Mouse (Mus musculus) forebrain, embryonic 15.5 days (tissue): ENCODE data around the gene Isg20l2. TPM values are rescaled to one million over a fixed set of nuclear protein-coding genes. Genes with fewer than 3 reads are reported as not detected.

ENCODE experiments used
- ATAC-seq: fragments of 200-750 bp; cut with Nextera tagmentation; replicated peaks from 2 replicates; pipeline ENCODE4 v1.8.0; 2017; ENCODE audit warnings: mild to moderate bottlenecking, moderate TSS enrichment, moderate library complexity
- H3K27ac ChIP-seq: fragments of 300-500 bp; sonication (generic); replicated peaks from 2 replicates; pipeline ENCODE4 v1.5.1; 2015; ENCODE audit warnings: mild to moderate bottlenecking, inconsistent platforms
- H3K27me3 ChIP-seq: fragments of 300-500 bp; sonication (generic); 2 replicates; pipeline ENCODE4 v1.6.1; 2015; ENCODE audit warnings: inconsistent platforms
- H3K36me3 ChIP-seq: fragments of 300-500 bp; sonication (generic); 2 replicates; pipeline ENCODE4 v1.6.1; 2015; ENCODE audit warnings: mild to moderate bottlenecking, inconsistent platforms
- H3K4me1 ChIP-seq: fragments of 300-500 bp; sonication (generic); 2 replicates; pipeline ENCODE4 v1.6.1; 2015; ENCODE audit warnings: inconsistent platforms
- H3K4me2 ChIP-seq: fragments of 300-500 bp; sonication (generic); replicated peaks from 2 replicates; pipeline ENCODE4 v1.6.1; 2015; ENCODE audit warnings: mild to moderate bottlenecking, inconsistent platforms
- H3K4me3 ChIP-seq: fragments of 300-500 bp; sonication (generic); 2 replicates; pipeline ENCODE4 v1.5.1; 2015; ENCODE audit warnings: mild to moderate bottlenecking, inconsistent platforms
- H3K9ac ChIP-seq: fragments of 300-500 bp; sonication (generic); replicated peaks from 2 replicates; pipeline ENCODE4 v1.6.1; 2015; ENCODE audit warnings: mild to moderate bottlenecking, inconsistent platforms
- H3K9me3 ChIP-seq: fragments of 300-500 bp; sonication (generic); 2 replicates; pipeline ENCODE4 v1.6.1; 2016; ENCODE audit warnings: inconsistent platforms
- WGBS: fragments of 180-500 bp; shearing (Covaris S2); methylation state at CpG from one replicate; pipeline ENCODE4 v1.1.7; 2015; ENCODE audit warnings: mixed read lengths; 5-methylcytosine and 5-hydroxymethylcytosine counted together
- polyA plus RNA-seq: library from polyadenylated mRNA; unstranded; fragments of >200 nt; fragmentation: Nextera tagmentation; extraction: Ambion mirVana; gene quantifications from 2 replicates; pipeline ENCODE4 v1.2.1, GENCODE M21; 2015

Gene Isg20l2
- polyA plus RNA-seq, 1 experiment from 2014 or later = 50.0 TPM

- Histone ChIP-seq H3K4me2 (peak overlapping the region; percentile 18; the same call in 1 of the 2 replicates), H3K4me1 (peaks cover 63% of the 10 kb centered on the region), H3K9ac (peak overlapping the region; percentile 19; the same call in 1 of the 2 replicates), H3K27me3 (no peaks in the 10 kb centered on the region), H3K9me3 (no peaks in the 10 kb centered on the region), H3K36me3 (no peaks in the 10 kb centered on the region), H3K27ac (peak overlapping the region; percentile 74), H3K4me3 (no peak overlapping the region)
- ATAC-seq = no peak; the same call in 1 of the 2 replicates
- WGBS = 6% methylated on average over 13 of the region's 13 CpGs
Observed at GRCm38 (mm10) chr3:87982836-87983601, 52.9 kb downstream of the Isg20l2 start.

- no peaks in the 10 kb centered on the region for H3K36me3 ChIP-seq
- no peak for ATAC-seq
- H3K4me3 ChIP-seq = no peak overlapping the region
- no peak overlapping the region for H3K9ac ChIP-seq
- no peak overlapping the region for H3K4me2 ChIP-seq
- H3K9me3 ChIP-seq = no peaks in the 10 kb centered on the region
- 57% methylated on average over 6 of the region's 6 CpGs for WGBS
- H3K27me3 ChIP-seq = 0 out of 2 replicates have a peak, but pooled peaks cover 1% of the 10 kb centered on the region
- no peak overlapping the region for H3K27ac ChIP-seq
- H3K4me1 ChIP-seq = peaks cover 69% of the 10 kb centered on the region
Observed at GRCm38 (mm10) chr3:87983627-87984026, 53.5 kb downstream of the Isg20l2 start.

DNA sequence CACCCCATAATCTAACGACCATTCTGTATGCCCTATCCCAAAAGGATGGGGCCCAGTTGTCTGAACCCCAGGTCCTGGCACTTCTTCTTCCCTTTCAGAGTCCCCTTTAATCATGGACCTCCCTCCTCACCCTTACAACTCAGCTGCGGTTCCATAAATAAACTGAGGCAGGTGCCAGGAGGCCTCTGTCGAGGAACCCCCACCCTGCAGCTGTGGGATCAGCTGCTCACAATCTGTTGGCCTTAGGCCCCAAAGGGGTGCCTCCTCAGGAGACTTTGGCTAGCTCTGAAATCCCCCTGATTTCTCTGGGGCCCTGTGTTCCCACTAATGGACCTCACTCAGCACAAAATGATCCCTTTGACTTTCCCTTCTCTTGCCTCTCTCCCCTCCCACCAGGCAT, 54.0 kb downstream of the Isg20l2 start:
- WGBS = 34% methylated on average over 3 of the region's 3 CpGs
- Histone ChIP-seq H3K4me3 (no peak overlapping the region), H3K9ac (no peak overlapping the region), H3K27ac (no peak overlapping the region), H3K4me2 (no peak overlapping the region), H3K27me3 (0 out of 2 replicates have a peak, but pooled peaks cover 4% of the 10 kb centered on the region), H3K36me3 (no peaks in the 10 kb centered on the region), H3K9me3 (no peaks in the 10 kb centered on the region), H3K4me1 (peaks cover 71% of the 10 kb centered on the region)
- ATAC-seq = no peak

DNA sequence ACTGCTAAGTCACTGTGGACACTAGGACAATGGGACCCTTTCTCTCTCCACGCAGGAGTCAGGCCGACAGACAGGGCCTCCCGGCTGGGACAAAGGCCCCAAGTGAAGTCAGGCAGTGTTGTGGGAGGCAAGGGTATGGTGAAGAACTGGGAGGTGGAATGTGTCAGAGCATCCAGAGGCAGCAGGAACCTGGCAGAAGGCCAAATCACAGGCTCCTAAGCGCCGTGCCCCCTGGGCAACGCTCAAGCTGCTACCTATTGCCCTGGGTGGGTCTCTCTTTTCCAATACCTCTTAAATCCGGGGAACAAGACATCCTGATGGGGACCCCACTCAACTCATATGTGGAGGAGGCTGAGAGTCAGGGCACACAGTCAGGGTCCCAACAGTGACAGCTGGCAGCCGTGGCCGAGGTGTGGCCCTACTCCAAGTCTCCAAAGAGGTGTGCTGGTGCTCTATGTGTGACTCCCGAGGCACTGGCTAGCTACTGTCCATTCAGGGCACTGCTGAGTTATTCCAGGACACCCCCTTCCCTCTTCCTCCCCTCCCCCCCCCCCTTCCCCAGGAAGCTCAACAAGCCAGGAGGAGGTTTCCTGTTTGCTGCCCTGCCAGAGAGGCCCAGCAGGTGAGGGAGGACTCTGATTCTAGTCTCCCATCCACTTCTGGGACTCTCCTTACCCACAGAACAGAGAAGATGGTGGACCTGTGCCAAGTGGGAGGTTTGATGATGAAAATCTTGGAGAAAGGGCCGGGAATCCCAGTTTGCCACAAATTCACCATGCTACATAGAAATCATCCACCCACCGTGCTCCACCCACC, 55.6 kb downstream of the Isg20l2 start:
- ATAC-seq = no peak
- Histone ChIP-seq H3K4me3 (no peak overlapping the region), H3K4me1 (peaks cover 71% of the 10 kb centered on the region), H3K4me2 (no peak overlapping the region), H3K27me3 (0 out of 2 replicates have a peak, but pooled peaks cover 4% of the 10 kb centered on the region), H3K9ac (no peak overlapping the region), H3K36me3 (no peaks in the 10 kb centered on the region), H3K27ac (peak overlapping the region; percentile 41; the same call in 1 of the 2 replicates), H3K9me3 (no peaks in the 10 kb centered on the region)
- WGBS = 14% methylated on average over 12 of the region's 12 CpGs

DNA sequence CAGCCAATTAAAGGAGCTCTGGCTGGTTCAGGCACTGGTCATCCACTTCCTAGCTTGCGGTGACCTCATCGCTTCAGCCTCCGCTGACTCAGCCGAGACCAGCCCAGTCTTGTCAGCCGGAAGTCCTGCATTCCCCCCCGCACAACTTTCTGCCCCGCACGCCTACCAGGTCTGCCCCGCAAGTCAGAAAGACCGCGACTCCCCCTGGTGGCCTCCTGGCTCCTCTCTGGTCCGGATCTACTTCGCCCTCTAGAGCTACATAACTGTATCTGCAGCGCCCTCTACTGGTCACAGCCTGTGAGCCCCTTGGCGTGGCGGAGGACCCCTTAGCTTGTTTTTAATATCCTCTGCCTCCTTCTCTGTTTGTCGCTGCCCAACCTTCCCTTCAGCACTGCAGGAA, 56.8 kb downstream of the Isg20l2 start:
- Histone ChIP-seq H3K36me3 (no peaks in the 10 kb centered on the region), H3K9ac (peak overlapping the region; percentile 54; the same call in 1 of the 2 replicates), H3K4me1 (peaks cover 64% of the 10 kb centered on the region), H3K27ac (peak overlapping the region; percentile 59), H3K27me3 (0 out of 2 replicates have a peak, but pooled peaks cover 4% of the 10 kb centered on the region), H3K9me3 (no peaks in the 10 kb centered on the region), H3K4me3 (peak overlapping the region; percentile 44), H3K4me2 (peak overlapping the region; percentile 78)
- peak; percentile 75 for ATAC-seq
- under 1% methylated on average over 17 of the region's 17 CpGs for WGBS

DNA sequence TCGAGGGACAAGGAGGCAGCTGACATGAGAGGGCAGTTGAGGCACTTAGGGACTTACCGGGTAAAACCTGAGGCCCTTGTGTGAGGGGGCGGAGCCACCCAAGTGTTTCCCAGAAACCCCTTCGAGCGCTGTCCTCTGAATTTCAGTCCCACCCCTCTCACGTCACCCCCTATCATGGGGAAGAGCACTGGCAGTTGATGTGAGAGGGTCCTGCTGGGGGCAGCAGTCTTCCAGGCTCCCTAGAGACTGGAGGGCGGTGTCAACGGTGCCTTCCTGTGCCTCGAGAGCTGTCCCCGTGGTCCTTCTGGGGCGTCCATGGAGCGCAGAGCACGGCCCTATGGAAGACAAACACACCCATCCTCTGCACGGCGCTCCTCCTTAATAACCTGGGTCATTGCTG, 57.5 kb downstream of the Isg20l2 start:
- under 1% methylated on average over 15 of the region's 15 CpGs for WGBS
- peak overlapping the region; percentile 78 for H3K4me2 ChIP-seq
- H3K36me3 ChIP-seq = no peaks in the 10 kb centered on the region
- peaks cover 57% of the 10 kb centered on the region for H3K4me1 ChIP-seq
- 0 out of 2 replicates have a peak, but pooled peaks cover 4% of the 10 kb centered on the region for H3K27me3 ChIP-seq
- no peaks in the 10 kb centered on the region for H3K9me3 ChIP-seq
- ATAC-seq = peak; percentile 79
- H3K9ac ChIP-seq = peak overlapping the region; percentile 54
- H3K27ac ChIP-seq = peak overlapping the region; percentile 59
- H3K4me3 ChIP-seq = peak overlapping the region; percentile 44

DNA sequence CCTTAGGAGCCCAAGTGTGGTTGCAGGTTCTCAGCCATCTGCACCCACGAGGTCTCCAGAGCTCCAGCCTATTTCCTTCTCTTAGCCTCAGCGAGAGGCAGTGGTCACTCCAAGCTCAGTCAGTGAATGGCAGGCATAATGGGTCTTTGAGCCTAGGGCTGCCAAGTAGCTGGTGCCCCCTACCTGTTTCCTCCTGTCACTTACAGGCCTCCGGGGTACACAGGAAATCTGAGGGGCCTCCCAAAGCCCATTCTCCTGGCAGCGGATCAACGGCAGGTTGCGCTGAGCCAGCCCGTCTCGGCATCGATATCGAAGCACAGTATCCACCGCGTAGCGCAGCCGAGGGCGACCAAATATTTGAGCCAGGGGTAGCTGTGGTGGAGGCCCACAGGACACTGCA, 58.0 kb downstream of the Isg20l2 start:
- H3K4me3 ChIP-seq = peak overlapping the region; percentile 44
- H3K9ac ChIP-seq = peak overlapping the region; percentile 54
- H3K4me1 ChIP-seq = peaks cover 52% of the 10 kb centered on the region
- no peaks in the 10 kb centered on the region for H3K36me3 ChIP-seq
- H3K4me2 ChIP-seq = peak overlapping the region; percentile 78
- no peaks in the 10 kb centered on the region for H3K9me3 ChIP-seq
- peaks cover 4% of the 10 kb centered on the region; the same call in 1 of the 2 replicates for H3K27me3 ChIP-seq
- no peak; the same call in 1 of the 2 replicates for ATAC-seq
- peak overlapping the region; percentile 59 for H3K27ac ChIP-seq
- 4% methylated on average over 15 of the region's 15 CpGs for WGBS

- H3K36me3 ChIP-seq = no peaks in the 10 kb centered on the region
- no peak for ATAC-seq
Observed at GRCm38 (mm10) chr3:87989935-87990334, 59.8 kb downstream of the Isg20l2 start.

More at GRCm38 (mm10) chr3:87989935-87990334, 59.8 kb downstream of the Isg20l2 start:
- Histone ChIP-seq H3K27ac (no peak overlapping the region), H3K4me2 (no peak overlapping the region), H3K4me3 (no peak overlapping the region), H3K9me3 (no peaks in the 10 kb centered on the region), H3K9ac (no peak overlapping the region), H3K4me1 (peaks cover 38% of the 10 kb centered on the region), H3K27me3 (peaks cover 21% of the 10 kb centered on the region)
- 42% methylated on average over 10 of the region's 10 CpGs for WGBS

Other genes with a start within 250 kb of the Isg20l2 start
- 0.61 and 1.2 TPM in 2 replicates for gene Lrrc71, start 181.7 kb upstream of the Isg20l2 start, polyA plus RNA-seq
- gene Ntrk1, start 135.2 kb upstream of the Isg20l2 start, polyA plus RNA-seq = 1.0 and 1.3 TPM in 2 replicates
- gene Insrr, start 133.4 kb upstream of the Isg20l2 start, polyA plus RNA-seq = 0.41 and 0.52 TPM in 2 replicates
- 4.7 and 7.2 TPM in 2 replicates for gene Pear1, start 106.0 kb upstream of the Isg20l2 start, polyA plus RNA-seq
- not detected in 2 replicates for gene Sh2d2a, start 83.6 kb upstream of the Isg20l2 start, polyA plus RNA-seq
- 16.5 and 17.3 TPM in 2 replicates for gene Prcc, start 44.7 kb upstream of the Isg20l2 start, polyA plus RNA-seq
- 226 and 235 TPM in 2 replicates for gene Hdgf, start 24.0 kb upstream of the Isg20l2 start, polyA plus RNA-seq
- 62.7 and 68.2 TPM in 2 replicates for gene Mrpl24, start 10.8 kb upstream of the Isg20l2 start, polyA plus RNA-seq
- 20.1 and 20.2 TPM in 2 replicates for gene Rrnad1, start 403 bp downstream of the Isg20l2 start, polyA plus RNA-seq
- 14.9 and 18.4 TPM in 2 replicates for gene Crabp2, start 18.4 kb downstream of the Isg20l2 start, polyA plus RNA-seq
- gene Nes, start 40.8 kb downstream of the Isg20l2 start, polyA plus RNA-seq = 50.0 and 56.7 TPM in 2 replicates
- 26.6 and 27.2 TPM in 2 replicates for gene Bcan, start 69.9 kb downstream of the Isg20l2 start, polyA plus RNA-seq
- gene Hapln2, start 97.3 kb downstream of the Isg20l2 start, polyA plus RNA-seq = 0.43 and 0.89 TPM in 2 replicates
- 29.7 and 31.1 TPM in 2 replicates for gene Gpatch4, start 112.8 kb downstream of the Isg20l2 start, polyA plus RNA-seq
- gene Naxe, start 128.2 kb downstream of the Isg20l2 start, polyA plus RNA-seq = 167 and 170 TPM in 2 replicates
- not detected in 2 replicates for gene Ttc24, start 148.0 kb downstream of the Isg20l2 start, polyA plus RNA-seq
- 7.1 and 8.9 TPM in 2 replicates for gene Iqgap3, start 151.7 kb downstream of the Isg20l2 start, polyA plus RNA-seq
- gene Mef2d, start 212.1 kb downstream of the Isg20l2 start, polyA plus RNA-seq = 20.1 and 21.3 TPM in 2 replicates